Mouse (Mus musculus): ENCODE data around the gene Fbxl8.
A peak's percentile ranks its signal among the peaks of the same experiment; 100 is the strongest.
"Not testable (repeated sequence)": the region's sequence is repeated elsewhere in the genome, so short reads cannot be mapped to it uniquely, and the experiment has no call there.

Fbxl8 gene

GRCm38 (mm10) chr8:105281821-105282220 lies 17.4 kb downstream of the Fbxl8 start:
- DNase-seq (ENCODE audit: low spot score in 2 of 2), result no peak

- no peak for DNase-seq (ENCODE audit: low spot score in 2 of 2)
Observed at GRCm38 (mm10) chr8:105282239-105282638, 17.8 kb downstream of the Fbxl8 start.

DNA sequence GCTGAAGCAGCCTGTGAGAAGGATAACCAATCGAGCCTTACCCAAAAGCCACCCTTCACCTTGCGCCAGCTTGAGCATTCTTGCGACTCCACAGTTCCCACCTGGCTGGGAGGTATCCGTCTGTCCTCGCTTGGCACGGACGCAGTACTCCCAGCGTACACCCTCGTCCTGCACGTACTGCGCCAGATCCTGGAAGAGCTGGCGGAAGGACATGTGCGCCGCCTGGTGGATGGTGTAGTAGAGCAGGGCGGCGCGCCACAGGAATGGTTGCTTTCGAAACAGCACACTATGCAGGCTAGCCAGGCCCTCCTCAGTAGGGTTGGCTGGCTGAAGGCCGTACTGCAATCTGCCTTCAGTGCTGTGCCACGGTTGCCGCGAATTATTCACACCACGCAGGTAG lies 18.6 kb downstream of the Fbxl8 start:
- no peak for DNase-seq (ENCODE audit: low spot score in 2 of 2)

GRCm38 (mm10) chr8:105285514-105285913 lies 21.1 kb downstream of the Fbxl8 start:
- no peak for DNase-seq (ENCODE audit: low spot score in 2 of 2)

DNA sequence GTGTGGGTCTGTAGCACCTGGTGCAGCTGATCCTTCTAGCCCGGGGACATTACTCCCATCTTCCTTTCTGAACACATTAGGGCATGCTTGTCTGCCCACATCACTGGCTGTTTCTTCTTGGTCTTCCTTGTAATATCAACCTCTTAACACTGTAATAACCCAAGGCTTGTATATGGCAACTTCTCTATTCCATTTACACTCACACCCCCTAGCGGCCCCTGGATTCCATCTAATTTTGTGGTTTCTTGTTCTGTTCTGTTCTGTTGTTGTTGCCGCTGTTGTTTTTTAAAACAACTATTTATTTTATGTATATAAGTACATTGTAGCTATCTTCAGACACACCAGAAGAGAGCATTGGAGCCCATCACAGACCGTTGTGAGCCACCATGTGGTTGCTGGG lies 22.5 kb downstream of the Fbxl8 start:
- no peak for DNase-seq (ENCODE audit: low spot score in 2 of 2)

GRCm38 (mm10) chr8:105288231-105288630 lies 23.8 kb downstream of the Fbxl8 start:
- no peak for DNase-seq (ENCODE audit: low spot score in 2 of 2)

DNA sequence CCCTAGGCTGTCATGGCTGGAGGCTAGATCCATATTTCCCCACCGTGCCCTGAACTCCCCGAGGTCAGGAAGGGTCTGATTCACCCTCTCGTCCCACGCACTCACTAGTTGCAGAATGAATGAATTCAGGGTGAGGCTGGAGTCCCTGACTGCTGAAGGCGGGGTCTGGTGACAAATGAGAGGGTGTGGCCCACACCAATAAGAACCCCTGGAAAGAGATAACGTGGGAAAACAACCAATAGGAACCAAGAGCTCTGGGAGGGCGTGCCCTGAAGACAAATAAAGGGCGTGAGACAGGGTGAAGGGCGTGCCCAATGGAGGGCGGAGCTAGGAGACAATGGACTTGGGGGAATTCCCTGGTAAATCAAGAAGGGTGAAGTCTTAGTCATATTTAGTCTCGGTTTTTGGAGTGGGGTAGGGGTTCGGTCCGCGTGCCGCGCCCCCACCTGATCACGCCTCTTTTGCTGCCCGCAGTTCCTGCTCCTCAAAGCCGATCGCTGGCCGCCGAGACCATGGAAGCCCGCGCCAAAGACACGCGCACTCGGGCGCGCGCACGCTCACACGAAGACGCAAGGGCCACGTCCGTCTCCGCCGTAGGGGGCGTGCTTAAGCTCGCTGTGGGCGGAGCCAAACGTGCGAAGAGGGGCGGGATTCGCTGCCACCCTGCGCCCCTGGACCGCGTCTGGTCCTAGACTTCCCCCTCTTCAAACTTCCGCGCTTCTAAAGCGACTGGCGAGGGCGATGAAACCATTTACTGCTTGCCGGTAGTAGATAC lies 24.7 kb downstream of the Fbxl8 start:
- DNase-seq (ENCODE audit: low spot score in 2 of 2), result peak; percentile 95 to 96

DNA sequence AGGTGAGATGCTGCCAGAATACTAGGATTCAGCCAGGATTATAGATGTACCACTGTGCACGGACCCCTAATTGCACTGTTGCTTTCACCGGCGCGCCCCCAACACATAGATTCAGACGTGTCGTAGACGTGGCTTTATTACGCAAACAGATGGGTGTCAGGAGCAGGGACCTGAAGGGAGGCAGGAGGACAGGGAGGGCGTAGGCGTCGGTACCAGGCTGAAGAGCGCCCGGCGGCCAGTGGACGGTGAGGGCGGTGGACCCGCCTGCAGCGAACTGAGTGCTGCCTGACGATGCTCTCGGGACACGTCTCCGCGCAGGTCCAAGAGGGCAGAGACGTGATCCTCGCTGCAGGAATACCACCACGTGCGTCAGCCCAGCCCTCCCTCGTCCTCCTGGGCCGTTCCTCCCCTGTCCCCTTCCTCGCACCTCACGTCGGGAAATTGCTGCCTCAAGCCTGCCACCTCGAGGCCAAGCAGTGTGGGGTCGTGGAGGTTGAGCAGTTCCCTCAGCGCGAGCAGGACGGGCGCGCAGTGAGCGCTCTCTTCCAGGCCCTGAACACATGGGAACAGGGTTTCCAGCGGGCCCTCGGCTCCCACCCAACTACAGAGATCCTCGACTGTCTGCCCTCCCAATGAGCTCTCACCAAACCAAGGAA lies 25.5 kb downstream of the Fbxl8 start, which contains the start of gene 4931428F04Rik:
Gene 4931428F04Rik, minus strand, starts transcription at position 60 of the 656 bp plus-strand sequence.
- peak in 1 of 2 experiments; percentile 56 for DNase-seq (ENCODE audit: low spot score in 2 of 2)

DNA sequence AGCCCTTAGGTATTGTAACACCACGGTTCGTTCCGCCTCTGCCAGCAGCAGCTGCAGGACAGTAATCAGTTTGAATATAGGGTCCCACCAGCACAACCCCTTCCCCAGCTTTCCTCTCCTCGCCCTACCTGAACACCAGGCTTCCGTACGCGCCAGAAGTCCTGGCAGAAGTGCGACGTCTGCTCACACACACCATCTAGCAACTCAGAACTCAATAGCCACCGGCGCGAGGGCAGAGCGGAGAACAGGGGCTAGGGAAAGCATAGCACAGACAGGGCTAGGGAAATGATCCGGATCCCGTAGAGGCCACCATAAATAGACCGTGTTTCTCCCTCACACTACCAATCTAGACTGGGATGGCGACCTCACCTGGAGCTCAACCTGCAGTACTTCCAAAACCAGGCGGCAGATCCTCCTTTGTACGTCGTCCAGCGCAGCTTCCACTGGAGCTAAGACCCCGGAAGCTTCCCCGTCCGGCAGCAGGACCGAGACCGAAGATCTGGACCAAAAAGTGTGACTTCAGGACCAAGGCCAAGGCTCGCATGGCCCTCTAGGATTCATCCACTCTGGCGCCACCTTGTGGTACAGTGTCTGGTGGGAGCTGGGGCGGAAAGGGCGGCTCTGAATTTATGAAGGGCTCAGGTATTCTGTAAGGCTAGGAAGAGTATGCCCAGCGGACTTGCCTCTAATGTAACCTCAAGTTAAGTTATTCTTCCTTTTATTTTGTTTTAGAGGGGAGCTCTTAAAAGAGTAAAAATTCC lies 26.3 kb downstream of the Fbxl8 start:
- DNase-seq (ENCODE audit: low spot score in 2 of 2), result peak; percentile 74 to 81

GRCm38 (mm10) chr8:105291364-105291763 lies 26.9 kb downstream of the Fbxl8 start:
- DNase-seq (ENCODE audit: low spot score in 2 of 2), result not testable (repeated sequence)

- DNase-seq (ENCODE audit: low spot score in 2 of 2), result not testable (repeated sequence)
Observed at GRCm38 (mm10) chr8:105291802-105292201, 27.4 kb downstream of the Fbxl8 start.

DNA sequence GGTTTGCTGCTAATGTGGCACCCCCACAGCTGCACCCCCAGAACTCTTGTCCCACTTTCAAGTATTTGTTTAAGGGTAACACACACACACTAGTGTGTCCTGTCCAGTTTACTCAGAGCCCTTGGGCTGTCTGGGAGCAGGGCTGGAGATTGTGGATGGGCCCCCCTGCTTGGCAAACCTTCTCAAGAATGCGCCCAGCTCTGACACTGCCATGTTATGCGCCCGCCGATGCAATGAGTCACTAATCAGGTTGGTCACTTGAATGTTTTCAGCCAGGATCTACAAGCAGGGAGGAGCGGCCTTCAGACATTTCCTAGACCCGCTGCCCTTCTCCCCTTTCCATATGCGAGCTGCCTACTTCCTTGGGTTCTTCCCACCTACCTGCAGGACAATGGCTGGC lies 28.0 kb downstream of the Fbxl8 start:
- no peak for DNase-seq (ENCODE audit: low spot score in 2 of 2)

- DNase-seq (ENCODE audit: low spot score in 2 of 2), result no peak
Observed at GRCm38 (mm10) chr8:105293405-105293804, 29.0 kb downstream of the Fbxl8 start.

DNA sequence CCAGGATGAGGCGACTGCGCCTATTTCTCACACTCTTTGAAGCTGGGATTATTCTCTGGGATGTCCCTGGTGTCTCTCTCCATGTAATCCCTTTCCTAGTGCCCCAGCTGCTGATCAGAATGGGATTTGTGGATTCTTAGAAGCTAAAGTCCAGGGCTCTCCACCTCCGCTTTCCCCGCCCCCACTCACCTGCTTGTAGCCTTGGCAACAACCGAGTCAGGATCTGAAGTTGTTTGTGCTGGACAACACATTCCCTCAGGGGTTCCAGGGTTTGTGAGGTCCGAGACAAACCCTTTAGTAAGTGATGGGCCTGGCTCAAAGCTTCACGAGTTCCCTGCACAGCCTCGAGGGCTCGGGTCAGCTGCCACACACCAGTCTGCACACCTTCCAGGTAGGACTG lies 30.3 kb downstream of the Fbxl8 start:
- no peak for DNase-seq (ENCODE audit: low spot score in 2 of 2)

DNA sequence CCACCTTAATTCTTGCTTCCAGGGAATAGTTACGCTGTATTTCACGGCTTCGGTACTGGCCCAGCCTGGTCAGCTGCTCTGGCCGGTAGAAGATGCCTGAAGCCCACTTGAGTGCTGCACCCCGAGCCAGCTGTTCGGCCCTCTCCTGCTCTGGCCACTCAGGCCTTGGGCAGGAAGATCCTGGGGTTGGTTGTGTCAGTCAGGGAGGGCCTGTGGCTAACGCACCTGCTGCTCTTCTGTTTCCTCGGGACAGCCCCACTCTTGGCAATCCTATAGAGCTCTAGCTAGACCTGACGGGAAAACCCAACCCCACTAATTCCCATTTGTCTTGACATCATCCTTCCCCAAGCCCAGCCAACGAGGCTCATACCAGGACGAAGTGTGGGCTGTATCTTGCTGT lies 30.8 kb downstream of the Fbxl8 start:
- DNase-seq (ENCODE audit: low spot score in 2 of 2), result no peak

DNA sequence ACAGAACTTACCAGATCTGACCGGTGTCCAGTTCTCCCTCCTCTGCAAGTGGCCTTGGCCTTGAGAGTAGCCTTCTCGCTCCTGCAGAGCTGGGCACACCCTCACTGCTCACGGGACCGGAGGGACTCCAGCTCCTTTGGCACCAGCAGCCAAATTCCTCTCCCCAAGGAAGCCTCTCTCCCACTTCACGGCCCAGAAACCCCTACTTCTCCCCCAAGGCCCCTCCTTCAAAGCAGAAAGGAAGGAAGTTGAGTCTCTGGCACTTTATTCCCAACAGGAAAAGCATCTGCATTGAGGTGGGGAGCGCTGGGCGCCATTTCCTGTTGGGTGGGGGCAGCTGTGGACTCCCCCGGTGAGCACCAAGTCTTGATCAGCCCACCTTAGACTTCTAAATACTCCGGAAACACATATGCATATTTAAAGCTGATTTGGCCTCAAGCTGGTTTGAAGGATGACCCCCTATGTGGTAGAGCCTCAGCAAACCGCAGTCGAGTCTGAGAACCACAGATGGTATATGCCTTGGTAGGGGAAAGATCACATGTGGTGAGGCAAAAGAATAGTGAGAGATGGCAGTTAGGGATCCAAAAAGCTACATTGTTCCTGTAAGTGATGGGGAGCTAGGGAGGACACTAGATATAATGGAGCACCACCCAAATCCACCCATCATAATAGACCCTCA lies 31.6 kb downstream of the Fbxl8 start, which contains the start of gene Exoc3l:
Gene Exoc3l, minus strand, starts transcription at position 207 of the 679 bp plus-strand sequence.
- no peak for DNase-seq (ENCODE audit: low spot score in 2 of 2)

- peak; percentile 94 for DNase-seq (ENCODE audit: low spot score in 2 of 2)
Observed at GRCm38 (mm10) chr8:105297511-105298192, 33.2 kb downstream of the Fbxl8 start, which contains the start of gene E2f4. E2f4 (plus strand) TSS chr8:105297663.

DNA sequence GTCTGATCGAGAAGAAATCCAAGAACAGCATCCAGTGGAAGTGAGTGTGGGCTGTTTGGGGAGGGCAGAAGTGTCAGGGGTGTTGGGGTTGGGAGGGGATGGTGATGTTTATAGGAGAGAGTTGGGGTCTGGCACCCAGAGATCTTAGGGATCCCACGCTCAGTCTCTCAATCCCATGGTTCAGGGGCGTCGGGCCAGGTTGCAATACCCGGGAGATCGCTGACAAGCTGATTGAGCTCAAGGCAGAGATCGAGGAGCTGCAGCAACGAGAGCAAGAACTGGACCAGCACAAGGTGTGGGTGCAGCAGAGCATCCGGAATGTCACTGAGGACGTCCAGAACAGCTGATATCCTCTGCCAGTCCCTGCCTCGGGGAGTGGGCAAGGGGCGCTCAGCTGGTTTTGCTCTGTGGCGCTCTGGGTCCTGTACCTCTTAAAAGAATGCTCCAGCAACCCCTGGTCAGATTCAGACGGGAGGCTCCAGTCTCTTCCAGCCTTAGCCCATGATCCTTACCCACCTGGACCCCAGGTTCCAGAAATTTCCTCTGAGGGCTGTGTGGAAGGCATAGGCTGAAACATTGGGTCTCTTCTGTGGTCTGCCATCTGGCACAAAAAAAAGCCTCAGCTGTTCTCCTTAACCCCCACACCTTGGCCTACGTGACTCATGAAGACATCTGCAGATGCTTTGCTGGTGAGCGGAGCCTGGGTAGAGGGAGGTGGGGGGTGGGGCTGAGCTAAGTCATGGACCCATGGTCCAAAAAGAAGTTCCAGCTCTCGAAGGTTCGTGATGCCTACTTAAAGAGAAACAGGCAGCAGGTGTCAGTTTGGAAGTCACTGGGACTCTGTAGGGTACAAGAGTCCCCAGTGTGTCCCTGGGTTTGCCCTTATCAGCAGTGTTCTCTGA lies 34.2 kb downstream of the Fbxl8 start:
- DNase-seq (ENCODE audit: low spot score in 2 of 2), result no peak

- no peak for DNase-seq (ENCODE audit: low spot score in 2 of 2)
Observed at GRCm38 (mm10) chr8:105299962-105300361, 35.5 kb downstream of the Fbxl8 start.

DNA sequence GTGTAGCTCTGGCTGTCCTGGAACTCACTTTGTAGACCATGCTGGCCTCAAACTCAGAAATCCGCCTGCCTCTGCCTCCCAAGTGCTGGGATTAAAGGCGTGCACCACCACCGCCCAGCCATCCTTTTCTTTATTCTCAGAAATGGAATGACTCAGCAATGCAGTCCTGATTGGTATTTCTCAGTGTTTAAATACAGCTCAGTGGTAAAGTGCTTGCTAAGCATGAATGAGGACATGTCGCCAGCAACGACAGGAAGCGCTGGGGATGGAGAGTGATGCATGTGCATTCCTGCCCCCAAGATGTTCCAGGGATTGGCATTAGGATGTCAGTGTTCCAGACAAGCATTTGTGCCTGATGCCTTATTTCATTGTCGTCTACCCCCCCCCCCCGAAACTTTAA lies 38.9 kb downstream of the Fbxl8 start:
- no peak for DNase-seq (ENCODE audit: low spot score in 2 of 2)

Data from right cerebral cortex, adult 2 months (tissue).